Mouse (Mus musculus): ENCODE measurements at regions not wholly inside any gene's neighbourhood (a gene's known extent, or its start where the extent isn't known, plus 50 kb on each side); places are given as distances from the start of the nearest gene placed in this dataset.
"Not testable (repeated sequence)": the region's sequence is repeated elsewhere in the genome, so short reads cannot be mapped to it uniquely, and the experiment has no call there.

DNA sequence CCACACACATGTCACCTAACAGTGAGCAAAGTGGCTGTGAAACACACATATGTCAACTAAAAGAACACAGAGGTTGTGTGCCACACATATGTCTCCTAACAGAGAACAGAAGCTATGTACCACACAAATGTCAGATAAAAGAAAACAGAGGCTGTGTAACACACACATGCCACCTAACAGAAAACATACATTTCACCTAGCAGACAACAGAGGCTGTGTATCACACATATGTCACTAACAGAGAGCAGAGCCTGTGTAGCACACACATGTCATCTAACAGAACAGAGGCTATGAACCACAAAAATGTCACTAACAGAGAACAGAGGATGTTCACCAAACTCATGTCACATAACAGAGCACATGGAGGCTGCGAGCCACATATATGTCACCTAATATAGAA, 103.6 kb upstream of the Thrb start:
- DNase-seq (ENCODE audit: low spot score in 2 of 2), result no peak

DNA sequence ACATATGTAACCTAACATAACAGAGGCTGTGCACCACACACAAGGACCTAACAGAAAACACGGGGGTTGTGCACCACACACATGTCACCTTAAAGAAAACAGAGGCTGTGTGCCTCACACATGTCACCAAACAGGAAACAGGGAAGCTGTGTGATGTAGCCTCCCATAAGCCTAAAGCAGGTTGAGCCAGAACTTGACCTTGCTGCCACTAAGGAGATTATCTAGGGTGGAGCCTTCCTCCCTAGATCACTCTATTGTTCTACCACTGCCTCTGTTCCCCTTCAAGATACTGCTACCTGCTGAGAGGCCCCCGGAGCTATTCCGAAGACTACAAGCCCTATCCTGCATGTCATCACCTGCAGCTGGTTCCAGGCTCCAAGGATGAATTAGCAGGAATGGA, 100.1 kb upstream of the Thrb start:
- DNase-seq (ENCODE audit: low spot score in 2 of 2), result not testable (repeated sequence)

DNA sequence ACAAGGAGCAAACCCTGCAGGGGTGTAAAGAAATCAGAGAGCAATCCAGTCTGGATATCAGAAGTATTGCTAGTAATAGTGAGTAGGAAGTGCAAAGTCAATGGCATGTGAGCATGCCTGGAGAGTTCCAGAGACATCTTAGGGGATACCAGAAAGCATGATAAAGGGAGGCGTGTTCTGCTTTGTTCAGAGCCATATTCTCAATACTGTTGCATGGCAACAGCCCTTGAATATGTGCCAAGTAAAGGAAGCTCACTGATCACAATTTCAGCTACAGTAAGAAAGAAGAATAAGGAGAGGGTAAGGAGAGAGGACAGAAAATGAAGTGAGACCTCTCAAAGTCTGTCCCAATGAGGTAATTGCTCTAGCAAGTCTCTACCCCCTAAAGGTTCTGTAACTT, 92.1 kb upstream of the Thrb start:
- no peak for DNase-seq (ENCODE audit: low spot score in 2 of 2)

DNA sequence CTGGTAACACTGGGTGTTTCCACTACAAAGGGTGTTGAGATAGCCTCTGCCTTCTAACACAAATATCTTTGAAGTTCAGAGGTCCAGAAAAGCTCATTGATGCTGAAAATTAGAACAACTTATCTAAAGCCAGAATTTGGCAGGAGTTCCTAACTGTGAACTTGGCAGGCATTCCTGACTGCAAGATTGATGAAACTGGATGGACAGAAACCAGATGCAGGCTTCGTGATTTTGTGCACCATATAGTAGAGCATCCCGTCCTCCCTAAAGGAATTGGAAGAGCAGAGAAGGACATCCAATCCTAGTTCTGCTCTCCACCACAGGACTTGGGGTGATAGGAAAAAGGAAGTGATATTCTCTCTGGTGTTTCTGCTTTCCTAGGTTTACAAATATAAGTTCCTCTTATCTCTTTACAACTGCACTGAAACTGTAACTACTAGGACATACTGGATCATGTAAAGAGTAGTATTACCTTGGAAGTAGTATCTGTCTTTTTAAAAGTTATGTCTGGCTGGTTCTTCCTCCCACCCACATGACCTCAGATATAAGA, 90.9 kb upstream of the Thrb start:
- DNase-seq (ENCODE audit: low spot score in 2 of 2), result no peak

DNA sequence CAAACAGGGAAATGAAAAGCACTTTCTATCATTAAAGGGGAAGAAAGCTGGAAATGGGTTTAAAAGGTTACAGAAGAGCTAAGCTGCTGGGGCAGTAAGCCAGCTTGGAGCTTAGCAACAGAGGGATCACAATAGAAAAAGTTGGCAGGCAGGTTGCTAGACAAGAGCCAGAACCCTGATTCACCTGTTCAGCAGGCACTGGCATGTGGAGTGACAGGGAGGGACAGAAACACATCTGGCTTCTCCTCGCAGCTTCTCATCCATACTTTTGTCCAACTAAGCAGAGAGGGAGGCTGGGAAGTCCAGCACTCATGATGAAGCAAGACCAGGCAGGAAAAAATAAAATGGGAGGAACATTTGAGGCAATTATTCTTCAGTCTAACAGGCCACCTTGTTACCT, 81.3 kb upstream of the Thrb start:
- no peak for DNase-seq (ENCODE audit: low spot score in 2 of 2)

GRCm38 (mm10) chr14:17589595-17589994, 70.5 kb upstream of the Thrb start:
- no peak for DNase-seq (ENCODE audit: low spot score in 2 of 2)

- DNase-seq (ENCODE audit: low spot score in 2 of 2), result no peak
These were observed 60.5 kb upstream of the Thrb start for GRCm38 (mm10) chr14:17599553-17599952.

DNA sequence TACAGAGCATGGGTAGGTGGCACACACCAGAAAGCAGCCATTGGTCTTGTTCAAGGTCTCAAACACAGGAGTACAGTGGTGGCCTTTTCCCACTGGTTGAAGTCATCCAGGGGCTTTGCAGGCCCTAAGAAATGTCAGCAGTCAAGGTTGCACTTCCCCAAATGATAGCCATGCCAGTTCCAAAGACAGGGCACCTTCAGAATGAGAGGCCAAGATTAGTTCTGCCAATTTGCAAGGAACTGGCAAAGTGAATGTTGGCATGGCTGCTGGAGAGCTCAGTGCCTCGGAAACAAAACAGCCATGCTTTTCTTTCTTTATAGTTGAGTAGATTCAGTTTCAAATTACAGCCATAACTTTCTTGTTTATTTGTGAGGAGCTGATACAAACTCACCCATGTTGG, 57.7 kb upstream of the Thrb start:
- DNase-seq (ENCODE audit: low spot score in 2 of 2), result no peak

DNA sequence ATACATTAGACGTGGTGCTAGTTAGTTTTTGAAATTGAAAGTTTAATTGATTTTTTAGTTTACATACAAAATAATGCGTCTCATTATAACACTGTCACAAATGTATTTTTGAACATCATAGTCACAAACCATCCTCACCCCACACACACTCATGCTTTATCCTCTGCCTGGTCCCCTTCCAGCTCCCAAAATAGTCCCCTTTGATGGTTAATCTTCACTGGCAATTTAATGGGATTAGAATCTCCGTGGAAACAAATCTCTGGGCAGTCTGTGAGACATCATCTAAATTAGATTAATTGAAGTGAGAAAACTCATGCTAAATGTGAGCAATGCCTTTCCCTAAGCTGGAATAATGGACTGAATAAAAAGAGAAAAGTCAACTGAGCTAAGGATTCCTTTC, 54.0 kb upstream of the Thrb start:
- DNase-seq (ENCODE audit: low spot score in 2 of 2), result no peak

- no peak for DNase-seq (ENCODE audit: low spot score in 2 of 2)
These were observed 52.9 kb upstream of the Thrb start for GRCm38 (mm10) chr14:17607186-17607585.

Measured in frontal cortex, postnatal 25 days (tissue).